Mouse (Mus musculus): ENCODE measurements around the gene Tgm2.

DNA sequence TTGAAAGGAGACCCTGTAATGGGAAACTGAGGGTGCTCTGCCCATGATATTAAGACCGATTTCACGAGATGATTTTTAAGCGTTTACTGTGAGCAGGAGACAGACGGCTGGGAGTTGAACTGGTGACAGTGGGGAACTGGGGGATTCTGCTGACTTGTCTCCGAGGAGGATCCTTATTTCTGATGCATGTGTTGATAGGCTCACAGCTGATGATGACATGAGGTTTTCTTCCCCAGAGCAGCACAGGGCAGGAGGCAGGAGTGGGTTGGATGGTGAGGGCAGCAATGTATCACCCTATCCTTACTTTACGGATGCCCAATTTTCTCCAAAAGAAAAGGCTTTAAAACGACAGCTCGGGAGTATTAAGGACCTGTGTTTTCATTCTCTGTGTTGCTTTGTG is 2.0 kb downstream of the Tgm2 start:
- TF ChIP-seq CTCF (IDR thresholded peaks at IDR 0.05), result no peak
- TF ChIP-seq EP300 (IDR thresholded peaks at IDR 0.05), result no peak
